Mouse (Mus musculus) brain, adult 2 months (tissue): ENCODE measurements at regions not wholly inside any gene's neighbourhood (a gene's known extent, or its start where the extent isn't known, plus 50 kb on each side); places are given as distances from the start of the nearest gene placed in this dataset.

Source experiments
- DNase-seq: peaks from one replicate; pipeline ENCODE4 v3.0.0; 2011; ENCODE audit warnings: low read depth, low spot score

- DNase-seq: peak; percentile 0
Observed at GRCm38 (mm10) chr6:10252001-10252400, 1303.8 kb downstream of the Nxph1 start.

- DNase-seq: peak; percentile 3
Observed at GRCm38 (mm10) chr6:10295225-10295624, 1347.0 kb downstream of the Nxph1 start.
